Mouse (Mus musculus): ENCODE data around the gene Cnga4.

DNA sequence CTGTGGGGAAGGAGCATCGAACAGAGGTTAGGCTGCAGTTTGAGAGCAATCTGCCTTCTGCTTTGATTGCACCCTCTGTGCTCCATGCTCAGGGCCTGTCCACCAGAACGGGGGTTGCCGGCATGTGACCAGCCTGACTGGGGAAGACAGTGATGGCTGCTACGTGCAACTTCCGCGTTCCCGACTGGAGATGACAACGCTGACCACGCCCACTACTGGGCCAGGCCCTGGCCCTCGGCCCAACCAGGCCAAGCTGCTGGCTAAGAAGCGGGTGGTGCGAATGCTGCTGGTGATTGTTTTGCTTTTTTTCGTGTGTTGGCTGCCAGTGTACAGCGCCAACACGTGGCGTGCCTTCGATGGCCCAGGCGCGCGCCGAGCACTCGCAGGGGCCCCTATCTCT lies 30.4 kb downstream of the Cnga4 start:
- TF ChIP-seq POLR2A (IDR thresholded peaks at IDR 0.05; ENCODE audit: control insufficient read depth, low read depth, low read length), result no peak
- no peak; the same call in 1 of the 2 replicates for TF ChIP-seq CTCF (IDR thresholded peaks at IDR 0.05; ENCODE audit: control insufficient read depth, insufficient read depth, insufficient replicate concordance, low read depth, low read length)

Data from testis, adult 2 months (tissue).